Mouse (Mus musculus): ENCODE data around the gene Gad1. TPM values are rescaled to one million over a fixed set of nuclear protein-coding genes. Genes with fewer than 3 reads are reported as not detected.
A peak's percentile ranks its signal among the peaks of the same experiment; 100 is the strongest.

Gene Gad1
- total and polyA plus RNA-seq, 2 experiments from 2014 or later: 154 to 160 TPM

DNA sequence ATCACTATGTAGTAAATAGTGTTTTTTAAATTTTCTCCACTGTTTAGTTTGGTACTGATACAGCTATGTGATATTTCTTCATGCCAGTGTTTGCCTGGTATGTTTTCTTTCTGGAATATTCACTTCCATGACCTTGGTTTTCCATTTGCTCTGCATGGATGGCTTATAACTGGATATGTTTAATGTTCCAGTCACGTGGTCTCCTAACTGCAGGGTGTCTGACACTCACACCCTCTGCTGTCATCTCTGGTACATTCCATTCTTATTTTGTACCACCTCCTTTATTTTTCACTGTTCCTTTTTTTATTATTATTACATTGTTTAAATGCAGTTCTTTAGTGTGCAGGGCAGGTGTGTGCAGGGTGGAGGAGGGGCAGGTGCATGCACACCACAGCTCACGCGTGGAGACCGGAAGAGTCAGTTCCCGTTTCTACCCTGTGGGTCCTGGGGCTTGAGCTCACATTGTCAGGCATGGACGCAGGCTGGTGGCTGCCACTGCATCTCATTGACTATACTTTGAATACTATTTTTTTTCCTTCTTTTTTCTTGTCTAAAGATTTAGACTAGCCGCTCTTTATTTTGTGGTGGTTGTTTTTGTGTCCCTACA, 62.0 kb downstream of the Gad1 start:
- H3K4me1 ChIP-seq (ENCODE audit: insufficient read depth, low read length): no peaks in the 10 kb centered on the region
- H3K36me3 ChIP-seq (ENCODE audit: insufficient read depth, low read length): no peaks in the 10 kb centered on the region
- H3K27me3 ChIP-seq (ENCODE audit: insufficient read depth, low read length): no peaks in the 10 kb centered on the region
- no peak overlapping the region for H3K4me2 ChIP-seq (ENCODE audit: low read depth, low read length, poor library complexity, severe bottlenecking)
- no peak overlapping the region for H3K9ac ChIP-seq (replicated peaks; ENCODE audit: low read length, poor library complexity, severe bottlenecking)
- no peak overlapping the region for H3K27ac ChIP-seq (ENCODE audit: low read depth, low read length)
- DNase-seq (ENCODE audit: low spot score) (no peak), ATAC-seq (ENCODE audit: low FRiP score) (no peak)
- no peak for TF ChIP-seq CTCF (IDR thresholded peaks at IDR 0.05)
- H3K9me3 ChIP-seq (ENCODE audit: low read length): no peaks in the 10 kb centered on the region
- WGBS: 86% methylated on average over 7 of the region's 7 CpGs
- no peak overlapping the region for H3K4me3 ChIP-seq (ENCODE audit: low read depth, low read length)

DNA sequence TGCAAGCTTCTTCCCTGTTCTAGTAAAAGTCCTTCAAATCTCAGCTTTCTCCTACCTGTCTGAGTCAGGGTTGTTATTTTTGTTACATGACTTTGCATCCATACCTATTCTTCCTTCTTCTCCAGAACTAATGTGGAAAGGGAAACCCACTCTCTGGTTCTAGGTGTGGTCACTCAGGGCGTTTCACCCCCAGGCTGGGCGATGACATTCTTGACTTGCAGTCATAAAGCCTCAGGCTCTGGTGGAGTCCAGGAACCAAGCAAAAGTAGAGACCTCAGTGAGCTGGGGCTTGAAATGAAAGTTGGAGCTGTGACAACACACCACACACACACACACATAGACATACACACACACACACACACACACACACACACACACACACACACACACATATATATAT, 63.2 kb downstream of the Gad1 start:
- Histone ChIP-seq H3K27ac (ENCODE audit: low read depth, low read length) (no peak overlapping the region), H3K4me2 (ENCODE audit: low read depth, low read length, poor library complexity, severe bottlenecking) (no peak overlapping the region), H3K9ac (replicated peaks; ENCODE audit: low read length, poor library complexity, severe bottlenecking) (no peak overlapping the region), H3K36me3 (ENCODE audit: insufficient read depth, low read length) (no peaks in the 10 kb centered on the region), H3K4me3 (ENCODE audit: low read depth, low read length) (no peak overlapping the region), H3K27me3 (ENCODE audit: insufficient read depth, low read length) (no peaks in the 10 kb centered on the region), H3K4me1 (ENCODE audit: insufficient read depth, low read length) (no peaks in the 10 kb centered on the region), H3K9me3 (ENCODE audit: low read length) (no peaks in the 10 kb centered on the region)
- DNase-seq (ENCODE audit: low spot score): no peak
- no peak for TF ChIP-seq CTCF (IDR thresholded peaks at IDR 0.05)
- ATAC-seq (ENCODE audit: low FRiP score): no peak
- 83% methylated on average over 2 of the region's 2 CpGs for WGBS

DNA sequence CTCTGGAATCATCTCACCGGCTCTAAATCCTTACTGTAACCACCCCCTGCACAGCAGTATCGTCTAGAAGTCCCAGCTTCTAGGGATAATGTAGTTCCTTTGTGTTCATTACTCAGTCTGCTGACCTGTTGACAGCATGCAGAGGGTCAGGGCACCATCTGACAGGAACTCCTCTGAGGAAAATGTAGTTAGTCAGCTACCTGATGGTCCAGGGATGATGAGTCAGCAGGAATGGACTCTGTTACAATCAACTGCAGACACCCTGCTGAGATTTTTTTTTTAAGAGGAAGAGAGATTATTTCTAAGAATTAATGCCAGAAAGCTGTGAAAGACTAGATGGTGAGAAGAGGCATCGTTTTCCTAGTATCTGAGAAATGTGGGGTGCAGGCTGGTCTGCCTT, 63.7 kb downstream of the Gad1 start:
- no peak for DNase-seq (ENCODE audit: low spot score)
- H3K4me3 ChIP-seq (ENCODE audit: low read depth, low read length): no peak overlapping the region
- H3K9ac ChIP-seq (replicated peaks; ENCODE audit: low read length, poor library complexity, severe bottlenecking): no peak overlapping the region
- no peaks in the 10 kb centered on the region for H3K27me3 ChIP-seq (ENCODE audit: insufficient read depth, low read length)
- no peak for TF ChIP-seq CTCF (IDR thresholded peaks at IDR 0.05)
- no peaks in the 10 kb centered on the region for H3K4me1 ChIP-seq (ENCODE audit: insufficient read depth, low read length)
- H3K9me3 ChIP-seq (ENCODE audit: low read length): no peaks in the 10 kb centered on the region
- H3K36me3 ChIP-seq (ENCODE audit: insufficient read depth, low read length): no peaks in the 10 kb centered on the region
- H3K4me2 ChIP-seq (ENCODE audit: low read depth, low read length, poor library complexity, severe bottlenecking): no peak overlapping the region
- no peak for ATAC-seq (ENCODE audit: low FRiP score)
- WGBS: 58% methylated on average over 3 of the region's 3 CpGs
- no peak overlapping the region for H3K27ac ChIP-seq (ENCODE audit: low read depth, low read length)

DNA sequence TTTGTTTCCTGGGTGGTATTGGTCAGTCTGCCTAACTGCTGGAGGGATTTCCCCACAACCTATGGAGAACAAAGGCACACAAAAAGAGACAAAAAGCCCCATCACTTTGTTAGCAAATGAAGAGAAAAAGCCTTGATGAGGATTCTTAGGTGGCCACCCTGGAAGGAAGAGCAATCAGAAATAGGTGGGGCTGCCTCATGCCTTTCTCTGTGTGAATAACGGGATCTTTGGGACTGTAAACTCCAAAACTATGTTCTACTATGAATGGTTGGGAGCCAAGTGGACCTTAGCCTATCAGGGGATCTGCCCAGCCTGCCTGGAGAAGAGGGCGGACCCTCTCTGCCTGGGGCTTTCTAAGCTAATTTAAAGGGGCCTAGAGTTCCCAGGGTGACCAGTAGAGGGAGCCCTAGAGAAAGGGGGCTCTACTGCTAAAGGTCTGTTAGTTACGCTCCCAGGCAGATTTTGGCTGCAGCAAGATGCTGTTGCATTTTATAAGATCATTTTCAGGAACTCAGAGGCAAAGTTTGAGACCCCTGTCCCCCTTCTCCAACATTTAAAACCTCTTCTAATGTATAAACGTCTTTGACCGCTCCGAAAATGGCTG, 66.5 kb downstream of the Gad1 start:
- Histone ChIP-seq H3K27ac (ENCODE audit: low read depth, low read length) (no peak overlapping the region), H3K27me3 (ENCODE audit: insufficient read depth, low read length) (no peaks in the 10 kb centered on the region), H3K4me2 (ENCODE audit: low read depth, low read length, poor library complexity, severe bottlenecking) (no peak overlapping the region), H3K4me1 (ENCODE audit: insufficient read depth, low read length) (no peaks in the 10 kb centered on the region), H3K9ac (replicated peaks; ENCODE audit: low read length, poor library complexity, severe bottlenecking) (no peak overlapping the region), H3K36me3 (ENCODE audit: insufficient read depth, low read length) (no peaks in the 10 kb centered on the region), H3K4me3 (ENCODE audit: low read depth, low read length) (no peak overlapping the region), H3K9me3 (ENCODE audit: low read length) (no peaks in the 10 kb centered on the region)
- peak; percentile 42 for TF ChIP-seq CTCF (IDR thresholded peaks at IDR 0.05)
- 93% methylated on average over 6 of the region's 6 CpGs for WGBS
- no peak for DNase-seq (ENCODE audit: low spot score)
- ATAC-seq (ENCODE audit: low FRiP score): no peak

DNA sequence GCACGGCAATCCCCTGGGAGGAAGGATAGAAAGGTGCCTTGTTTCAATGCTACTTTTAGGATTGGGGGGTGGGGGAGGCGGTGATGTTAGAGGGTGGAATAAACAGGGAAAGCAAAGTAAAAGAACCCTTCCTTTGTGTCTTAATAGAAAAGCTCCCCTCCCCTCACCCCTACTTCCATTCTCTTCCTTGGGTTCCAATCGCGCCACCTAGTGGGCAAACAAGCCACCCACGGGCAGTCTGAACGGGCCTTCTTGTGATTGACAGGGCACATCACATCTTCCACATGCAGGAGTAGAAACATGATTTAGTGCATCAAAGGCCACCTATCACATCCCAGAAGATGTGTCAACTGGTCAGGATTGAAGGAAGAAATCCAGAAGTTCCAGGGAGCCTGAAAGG, 67.4 kb downstream of the Gad1 start:
- DNase-seq (ENCODE audit: low spot score) (peak; percentile 87), ATAC-seq (ENCODE audit: low FRiP score) (no peak)
- H3K27me3 ChIP-seq (ENCODE audit: insufficient read depth, low read length): no peaks in the 10 kb centered on the region
- 13% methylated on average over 6 of the region's 6 CpGs for WGBS
- peak; percentile 81 for TF ChIP-seq CTCF (IDR thresholded peaks at IDR 0.05)
- no peak overlapping the region for H3K4me2 ChIP-seq (ENCODE audit: low read depth, low read length, poor library complexity, severe bottlenecking)
- no peaks in the 10 kb centered on the region for H3K36me3 ChIP-seq (ENCODE audit: insufficient read depth, low read length)
- no peak overlapping the region for H3K4me3 ChIP-seq (ENCODE audit: low read depth, low read length)
- no peaks in the 10 kb centered on the region for H3K9me3 ChIP-seq (ENCODE audit: low read length)
- H3K9ac ChIP-seq (replicated peaks; ENCODE audit: low read length, poor library complexity, severe bottlenecking): no peak overlapping the region
- H3K4me1 ChIP-seq (ENCODE audit: insufficient read depth, low read length): no peaks in the 10 kb centered on the region
- no peak overlapping the region for H3K27ac ChIP-seq (ENCODE audit: low read depth, low read length)

DNA sequence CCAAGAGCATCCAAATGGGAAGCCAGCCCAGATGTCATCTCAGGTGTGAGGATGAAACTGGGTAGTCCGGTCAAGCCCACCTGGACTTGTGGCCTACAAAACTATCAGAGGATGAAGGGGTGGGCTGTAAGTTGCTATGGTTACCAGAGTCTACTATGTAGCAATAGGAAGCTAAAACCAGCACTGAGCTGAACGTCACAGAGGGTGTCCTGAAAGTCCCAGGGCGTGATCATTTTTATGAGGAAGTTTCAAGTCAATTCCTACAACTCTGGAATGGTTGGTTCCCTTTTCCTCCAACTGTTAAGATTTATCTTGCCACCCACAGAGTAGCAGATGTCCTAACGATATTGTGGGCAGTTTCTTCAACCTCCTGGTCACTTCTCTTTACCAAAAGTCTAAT, 69.4 kb downstream of the Gad1 start:
- H3K4me1 ChIP-seq (ENCODE audit: insufficient read depth, low read length): no peaks in the 10 kb centered on the region
- DNase-seq (ENCODE audit: low spot score): no peak
- no peak overlapping the region for H3K9ac ChIP-seq (replicated peaks; ENCODE audit: low read length, poor library complexity, severe bottlenecking)
- H3K4me3 ChIP-seq (ENCODE audit: low read depth, low read length): no peak overlapping the region
- H3K36me3 ChIP-seq (ENCODE audit: insufficient read depth, low read length): no peaks in the 10 kb centered on the region
- TF ChIP-seq CTCF (IDR thresholded peaks at IDR 0.05): no peak
- H3K4me2 ChIP-seq (ENCODE audit: low read depth, low read length, poor library complexity, severe bottlenecking): no peak overlapping the region
- no peaks in the 10 kb centered on the region for H3K9me3 ChIP-seq (ENCODE audit: low read length)
- H3K27ac ChIP-seq (ENCODE audit: low read depth, low read length): no peak overlapping the region
- 60% methylated on average over 4 of the region's 4 CpGs for WGBS
- no peaks in the 10 kb centered on the region for H3K27me3 ChIP-seq (ENCODE audit: insufficient read depth, low read length)
- ATAC-seq (ENCODE audit: low FRiP score): no peak
